Mouse (Mus musculus) thymus, adult 18-20 months (tissue): ENCODE measurements around the gene Maml3.

Source experiments
- DNase-seq, 2 experiments: peaks; one replicate each; pipeline ENCODE4 v3.0.0; 2022; ENCODE audit warnings: mixed read lengths in 2 of 2

Gene Maml3

GRCm38 (mm10) chr3:51999671-52000437 lies 105.0 kb downstream of the Maml3 start:
- DNase-seq = peak; percentile 74 to 91

GRCm38 (mm10) chr3:51998511-51999399 lies 106.1 kb downstream of the Maml3 start:
- no peak for DNase-seq

- DNase-seq = no peak
These were observed 107.3 kb downstream of the Maml3 start for GRCm38 (mm10) chr3:51997616-51998015.

GRCm38 (mm10) chr3:51986507-51986906 lies 118.4 kb downstream of the Maml3 start:
- DNase-seq = no peak

- DNase-seq = no peak
These were observed 123.4 kb downstream of the Maml3 start for GRCm38 (mm10) chr3:51981496-51981895.

GRCm38 (mm10) chr3:51977654-51978352 lies 127.1 kb downstream of the Maml3 start:
- no peak for DNase-seq

GRCm38 (mm10) chr3:51974601-51975000 lies 130.3 kb downstream of the Maml3 start:
- no peak for DNase-seq

- no peak for DNase-seq
These were observed 130.7 kb downstream of the Maml3 start for GRCm38 (mm10) chr3:51974153-51974552.

- no peak for DNase-seq
These were observed 132.3 kb downstream of the Maml3 start for GRCm38 (mm10) chr3:51972576-51972975.

GRCm38 (mm10) chr3:51970489-51970888 lies 134.4 kb downstream of the Maml3 start:
- no peak for DNase-seq

GRCm38 (mm10) chr3:51969451-51969850 lies 135.4 kb downstream of the Maml3 start:
- no peak for DNase-seq

- DNase-seq = no peak
These were observed 139.0 kb downstream of the Maml3 start for GRCm38 (mm10) chr3:51965841-51966240.

- DNase-seq = no peak
These were observed 139.4 kb downstream of the Maml3 start for GRCm38 (mm10) chr3:51965436-51965835.

GRCm38 (mm10) chr3:51965008-51965407 lies 139.9 kb downstream of the Maml3 start:
- DNase-seq = no peak

GRCm38 (mm10) chr3:51963891-51964593 lies 140.8 kb downstream of the Maml3 start:
- DNase-seq = no peak

- DNase-seq = no peak
These were observed 141.6 kb downstream of the Maml3 start for GRCm38 (mm10) chr3:51963151-51963791.

GRCm38 (mm10) chr3:51958751-51959150 lies 146.1 kb downstream of the Maml3 start:
- DNase-seq = no peak

- DNase-seq = no peak
These were observed 150.4 kb downstream of the Maml3 start for GRCm38 (mm10) chr3:51954441-51954840.

- no peak for DNase-seq
These were observed 150.9 kb downstream of the Maml3 start for GRCm38 (mm10) chr3:51953927-51954326.

- no peak for DNase-seq
These were observed 151.9 kb downstream of the Maml3 start for GRCm38 (mm10) chr3:51952728-51953623.

- no peak for DNase-seq
These were observed 152.6 kb downstream of the Maml3 start for GRCm38 (mm10) chr3:51952267-51952666.
